Mouse (Mus musculus) heart, embryonic 14.5 days (tissue): ENCODE results near the gene Kdm4d. TPM values are rescaled to one million over a fixed set of nuclear protein-coding genes. Genes with fewer than 3 reads are reported as not detected.
A peak's percentile ranks its signal among the peaks of the same experiment; 100 is the strongest.
"Not testable (repeated sequence)": the region's sequence is repeated elsewhere in the genome, so short reads cannot be mapped to it uniquely, and the experiment has no call there.

Experiments used
- ATAC-seq: fragments of 200-750 bp; cut with Nextera tagmentation; 2 replicates; pipeline ENCODE4 v1.8.0; 2017; ENCODE audit warnings: low read depth, moderate TSS enrichment; ENCODE audit not compliant: insufficient number of reproducible peaks, insufficient read depth, low FRiP score
- H3K27ac ChIP-seq, 2 experiments: fragments of 200-500 bp in 1 of 2; fragments of 300-500 bp in 1 of 2; sonication (generic) in 1 of 2; replicated peaks in 1 of 2; 2 replicates each; pipeline ENCODE4 v1.5.1; 2012 to 2014; ENCODE audit warnings: low read depth in 2 of 2, low read length in 2 of 2, control low read depth in 1 of 2, mild to moderate bottlenecking in 1 of 2, mixed read lengths in 1 of 2; ENCODE audit not compliant: control insufficient read depth in 1 of 2, insufficient read depth in 1 of 2
- H3K27me3 ChIP-seq: fragments of 300-500 bp; sonication (generic); 2 replicates; pipeline ENCODE4 v1.6.1; 2014; ENCODE audit warnings: mild to moderate bottlenecking, low read length, control low read depth; ENCODE audit not compliant: control insufficient read depth, insufficient read depth
- H3K36me3 ChIP-seq: fragments of 300-500 bp; sonication (generic); 2 replicates; pipeline ENCODE4 v1.6.1; 2014; ENCODE audit warnings: mild to moderate bottlenecking, control low read depth, low read length, mixed read lengths; ENCODE audit not compliant: control insufficient read depth, insufficient read depth
- H3K4me1 ChIP-seq, 2 experiments: fragments of 200-500 bp in 1 of 2; fragments of 300-500 bp in 1 of 2; sonication (generic) in 1 of 2; 2 replicates each; pipeline ENCODE4 v1.6.1; 2012 to 2014; ENCODE audit warnings: low read length in 2 of 2, control low read depth in 1 of 2, mixed read lengths in 1 of 2; ENCODE audit not compliant: control insufficient read depth in 2 of 2, insufficient read depth in 2 of 2
- H3K4me2 ChIP-seq: fragments of 300-500 bp; sonication (generic); 2 replicates; pipeline ENCODE4 v1.6.1; 2014; ENCODE audit warnings: mild to moderate bottlenecking, low read length
- H3K4me3 ChIP-seq, 2 experiments: fragments of 200-500 bp in 1 of 2; fragments of 300-500 bp in 1 of 2; sonication (generic) in 1 of 2; 2 replicates each; pipeline ENCODE4 v1.5.1; 2012 to 2014; ENCODE audit warnings: low read length in 2 of 2, mild to moderate bottlenecking in 2 of 2, control low read depth in 1 of 2, low read depth in 1 of 2, moderate library complexity in 1 of 2; ENCODE audit not compliant: control insufficient read depth in 1 of 2, insufficient read depth in 1 of 2
- H3K9ac ChIP-seq: fragments of 300-500 bp; sonication (generic); 2 replicates; pipeline ENCODE4 v1.6.1; 2014; ENCODE audit warnings: mild to moderate bottlenecking, low read length
- H3K9me3 ChIP-seq: fragments of 300-500 bp; sonication (generic); 2 replicates; pipeline ENCODE4 v1.6.1; 2016; ENCODE audit warnings: low read length, control low read depth; ENCODE audit not compliant: control insufficient read depth
- WGBS: fragments of 180-500 bp; shearing (Covaris S2); extraction: QIAGEN DNeasy Blood & Tissue Kit; methylation state at CpG from one replicate; pipeline ENCODE4 v1.1.7; 2014; 5-methylcytosine and 5-hydroxymethylcytosine counted together
- polyA plus RNA-seq: library from polyadenylated mRNA; unstranded; fragments of >200 nt; fragmentation: Nextera tagmentation; extraction: Ambion mirVana; gene quantifications from 2 replicates; pipeline ENCODE4 v1.2.1, GENCODE M21; 2014

Gene Kdm4d
- polyA plus RNA-seq, 1 experiment from 2014 or later = 0.07 TPM

GRCm38 (mm10) chr9:14500916-14501424 lies 688 bp upstream of the Kdm4d start:
- ATAC-seq = no peak
- H3K9me3 ChIP-seq = no peaks in the 10 kb centered on the region
- H3K27me3 ChIP-seq = no peaks in the 10 kb centered on the region
- peak overlapping the region; percentile 70 for H3K4me2 ChIP-seq
- H3K4me1 ChIP-seq = peaks cover 0 to 9% of the 10 kb centered on the region in 2 experiments; a peak in 1 of 4 replicates
- peaks cover 41% of the 10 kb centered on the region for H3K36me3 ChIP-seq
- 4% methylated on average over 10 of the region's 10 CpGs for WGBS
- H3K27ac ChIP-seq = peak overlapping the region; percentile 50 to 65; a peak in 3 of 4 replicates
- peak overlapping the region; percentile 88 for H3K9ac ChIP-seq
- peak overlapping the region; percentile 69 to 78 for H3K4me3 ChIP-seq

- H3K27me3 ChIP-seq = no peaks in the 10 kb centered on the region
Measured at GRCm38 (mm10) chr9:14498896-14499705, 1.2 kb downstream of the Kdm4d start.

GRCm38 (mm10) chr9:14463668-14464067 lies 36.6 kb downstream of the Kdm4d start:
- H3K27me3 ChIP-seq, H3K9me3 ChIP-seq, H3K9ac ChIP-seq, H3K4me3 ChIP-seq, H3K36me3 ChIP-seq, H3K4me2 ChIP-seq, ATAC-seq, H3K27ac ChIP-seq, H3K4me1 ChIP-seq: not testable (repeated sequence)
- WGBS = 81% methylated on average over 12 of the region's 12 CpGs

More at GRCm38 (mm10) chr9:14498896-14499705, 1.2 kb downstream of the Kdm4d start:
- WGBS = 78% methylated on average over 4 of the region's 4 CpGs
- Histone ChIP-seq H3K4me3 (no peak overlapping the region), H3K4me1 (peaks cover 0 to 9% of the 10 kb centered on the region in 2 experiments; a peak in 1 of 4 replicates), H3K9ac (no peak overlapping the region), H3K27ac (no peak overlapping the region), H3K9me3 (no peaks in the 10 kb centered on the region), H3K4me2 (peak overlapping the region; percentile 88), H3K36me3 (peaks cover 23% of the 10 kb centered on the region)
- no peak for ATAC-seq

GRCm38 (mm10) chr9:14462536-14462935 lies 37.7 kb downstream of the Kdm4d start:
- H3K4me3 ChIP-seq, H3K27me3 ChIP-seq, H3K27ac ChIP-seq, H3K4me1 ChIP-seq, ATAC-seq, H3K4me2 ChIP-seq, H3K9me3 ChIP-seq, H3K9ac ChIP-seq, H3K36me3 ChIP-seq: not testable (repeated sequence)
- 90% methylated on average over 1 of the region's 1 CpGs for WGBS

GRCm38 (mm10) chr9:14456320-14456719 lies 44.0 kb downstream of the Kdm4d start:
- Histone ChIP-seq H3K4me1 (no peaks in the 10 kb centered on the region), H3K27me3 (no peaks in the 10 kb centered on the region), H3K27ac (no peak overlapping the region), H3K4me3 (no peak overlapping the region), H3K9ac (no peak overlapping the region), H3K4me2 (no peak overlapping the region), H3K36me3 (no peaks in the 10 kb centered on the region), H3K9me3 (no peaks in the 10 kb centered on the region)
- WGBS = 83% methylated on average over 3 of the region's 3 CpGs
- ATAC-seq = no peak

GRCm38 (mm10) chr9:14451120-14451519 lies 49.2 kb downstream of the Kdm4d start:
- H3K4me1 ChIP-seq = not testable (repeated sequence)

GRCm38 (mm10) chr9:14447086-14447485 lies 53.2 kb downstream of the Kdm4d start:
- H3K9me3 ChIP-seq, ATAC-seq, H3K27ac ChIP-seq, H3K4me1 ChIP-seq, H3K4me2 ChIP-seq, H3K4me3 ChIP-seq, H3K9ac ChIP-seq, H3K27me3 ChIP-seq, H3K36me3 ChIP-seq: not testable (repeated sequence)
- 72% methylated on average over 2 of the region's 2 CpGs for WGBS

More at GRCm38 (mm10) chr9:14451120-14451519, 49.2 kb downstream of the Kdm4d start:
- not testable (repeated sequence) for H3K27me3 ChIP-seq, H3K27ac ChIP-seq, H3K4me3 ChIP-seq, H3K9ac ChIP-seq, ATAC-seq, H3K4me2 ChIP-seq, H3K9me3 ChIP-seq, H3K36me3 ChIP-seq
- 60% methylated on average over 8 of the region's 8 CpGs for WGBS
